Mouse (Mus musculus) liver, adult 2 months (tissue): ENCODE results near the gene Crybg3. TPM values are rescaled to one million over a fixed set of nuclear protein-coding genes. Genes with fewer than 3 reads are reported as not detected.

Experiments
- DNase-seq: peaks from one replicate; pipeline ENCODE4 v3.0.0-alpha.2; 2011; ENCODE audit warnings: low read depth, low spot score; ENCODE audit errors: extremely low read depth
- H3K27ac ChIP-seq: fragments of 200-500 bp; replicated peaks from 2 replicates; pipeline ENCODE4 v1.5.1; 2012; ENCODE audit warnings: low read depth, mild to moderate bottlenecking, control low read depth, inconsistent platforms, low read length; ENCODE audit not compliant: insufficient read depth
- H3K27me3 ChIP-seq: fragments of 200-500 bp; 2 replicates; pipeline ENCODE4 v1.6.1; 2012; ENCODE audit warnings: mild to moderate bottlenecking, moderate library complexity, low read length, inconsistent platforms; ENCODE audit not compliant: control insufficient read depth, insufficient read depth
- H3K36me3 ChIP-seq: fragments of 200-500 bp; 2 replicates; pipeline ENCODE4 v1.6.1; 2012; ENCODE audit warnings: low read length, inconsistent platforms; ENCODE audit not compliant: control insufficient read depth, insufficient read depth
- H3K4me1 ChIP-seq: fragments of 200-500 bp; 2 replicates; pipeline ENCODE4 v1.6.1; 2011; ENCODE audit warnings: low read length; ENCODE audit not compliant: control insufficient read depth, insufficient read depth
- H3K4me3 ChIP-seq: fragments of 200-500 bp; 2 replicates; pipeline ENCODE4 v1.5.1; 2011; ENCODE audit warnings: low read depth, mild to moderate bottlenecking, control low read depth, low read length, moderate library complexity; ENCODE audit not compliant: insufficient read depth
- H3K79me2 ChIP-seq: fragments of 200-500 bp; 2 replicates; pipeline ENCODE4 v1.6.1; 2012; ENCODE audit warnings: inconsistent platforms, mild to moderate bottlenecking, low read length, moderate library complexity; ENCODE audit not compliant: control insufficient read depth, insufficient read depth
- H3K9ac ChIP-seq: fragments of 200-500 bp; 2 replicates; pipeline ENCODE4 v1.6.1; 2012; ENCODE audit warnings: low read depth, mild to moderate bottlenecking, control low read depth, inconsistent platforms, low read length
- CTCF ChIP-seq: fragments of 200-500 bp; IDR thresholded peaks from 2 replicates; pipeline ENCODE4 v1.5.1; 2011; ENCODE audit warnings: low read depth, low read length, control low read depth
- POLR2A ChIP-seq: fragments of 200-500 bp; IDR thresholded peaks from 2 replicates; pipeline ENCODE4 v1.6.1; 2011; ENCODE audit warnings: low read length, control low read depth; ENCODE audit not compliant: insufficient read depth; ENCODE audit errors: extremely low read depth
- WGBS: fragments of 180-500 bp; shearing (Covaris S2); methylation state at CpG from one replicate; pipeline ENCODE4 v1.1.7; 2018; 5-methylcytosine and 5-hydroxymethylcytosine counted together
- polyA plus RNA-seq: library from polyadenylated mRNA; depleted of rRNA; stranded (reverse); fragments of >200 nt; gene quantifications from 2 replicates; pipeline ENCODE4 v1.2.3, GENCODE M21; 2012
- total RNA-seq: library from RNA; depleted of rRNA; stranded (reverse); fragments of >200 nt; gene quantifications from 2 replicates; pipeline ENCODE4 v1.2.3, GENCODE M21; 2014

The Crybg3 gene
- total and polyA plus RNA-seq, 2 experiments = 3.0 to 5.5 TPM

DNA sequence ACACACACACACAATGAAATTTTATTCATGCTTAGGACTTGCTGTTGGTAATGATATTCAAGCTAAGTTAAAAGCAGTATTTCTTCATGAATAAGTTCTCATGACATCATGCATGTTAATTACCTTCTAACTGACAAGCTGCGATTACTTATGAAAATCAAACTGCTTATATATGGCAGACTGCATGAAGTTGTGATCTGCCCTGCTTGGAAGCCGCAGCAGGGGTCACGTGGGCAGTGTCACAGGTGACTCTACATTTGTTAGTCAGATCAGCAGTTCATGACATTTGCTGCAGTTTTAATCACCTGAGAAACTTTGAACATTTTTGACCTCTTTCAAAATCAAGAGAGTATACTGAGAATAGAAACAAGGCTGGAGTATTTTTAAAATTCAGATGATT, 59.8 kb downstream of the Crybg3 start:
- DNase-seq = no peak
- H3K27me3 ChIP-seq = no peaks in the 10 kb centered on the region
- no peak overlapping the region for H3K27ac ChIP-seq
- H3K9ac ChIP-seq = no peak overlapping the region
- H3K4me1 ChIP-seq = no peaks in the 10 kb centered on the region
- H3K4me3 ChIP-seq = no peak overlapping the region
- WGBS = 90% methylated on average over 3 of the region's 3 CpGs
- H3K36me3 ChIP-seq = peaks cover 37% of the 10 kb centered on the region
- no peaks in the 10 kb centered on the region for H3K79me2 ChIP-seq
- no peak for TF ChIP-seq CTCF

DNA sequence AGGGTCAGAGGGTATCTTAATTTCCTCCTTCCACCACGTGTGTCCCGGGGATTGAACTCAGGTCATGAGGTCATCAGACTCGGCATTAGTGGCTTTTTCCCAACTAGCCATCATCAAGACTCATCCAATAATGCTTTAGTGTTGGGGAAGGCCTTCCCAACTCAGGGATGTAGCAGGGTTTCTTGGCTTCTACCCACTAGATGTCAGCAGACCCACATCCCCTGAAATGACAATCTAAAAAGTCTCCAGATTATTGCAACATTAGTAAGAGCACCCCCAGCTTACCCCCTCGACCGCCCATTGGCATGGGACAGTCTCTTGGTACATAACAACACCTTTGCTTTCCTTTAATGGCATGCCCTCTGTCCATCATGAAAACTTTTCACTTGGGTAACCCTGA, 65.1 kb downstream of the Crybg3 start:
- Histone ChIP-seq H3K27me3 (no peaks in the 10 kb centered on the region), H3K4me1 (no peaks in the 10 kb centered on the region), H3K4me3 (no peak overlapping the region), H3K79me2 (no peaks in the 10 kb centered on the region), H3K27ac (no peak overlapping the region), H3K9ac (no peak overlapping the region), H3K36me3 (peaks cover 41% of the 10 kb centered on the region)
- TF ChIP-seq POLR2A = no peak
- no peak for TF ChIP-seq CTCF
- 71% methylated on average over 5 of the region's 5 CpGs for WGBS
- no peak for DNase-seq

DNA sequence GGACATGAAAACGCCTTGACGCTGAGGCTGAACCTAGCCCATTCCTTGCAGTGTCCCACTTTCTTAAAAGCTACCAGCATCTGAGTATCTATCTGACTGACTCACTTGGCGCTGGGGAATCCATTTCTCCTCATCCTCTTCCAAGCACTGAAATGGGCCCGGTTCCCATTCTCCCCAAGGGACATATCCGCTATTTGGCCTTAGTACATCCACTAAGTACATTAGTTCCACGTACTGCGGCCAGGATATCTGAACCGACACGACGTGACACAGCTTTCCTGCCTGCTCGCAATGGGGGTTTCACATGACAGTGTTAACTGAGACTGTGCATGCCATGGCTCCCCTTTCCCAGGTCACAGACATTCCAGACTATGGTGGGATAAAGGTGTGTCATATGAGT, 66.4 kb downstream of the Crybg3 start:
- Histone ChIP-seq H3K27me3 (no peaks in the 10 kb centered on the region), H3K36me3 (peaks cover 36% of the 10 kb centered on the region), H3K4me1 (no peaks in the 10 kb centered on the region), H3K79me2 (no peaks in the 10 kb centered on the region), H3K9ac (no peak overlapping the region), H3K27ac (no peak overlapping the region), H3K4me3 (no peak overlapping the region)
- no peak for DNase-seq
- WGBS = 95% methylated on average over 11 of the region's 11 CpGs
- TF ChIP-seq POLR2A = no peak

DNA sequence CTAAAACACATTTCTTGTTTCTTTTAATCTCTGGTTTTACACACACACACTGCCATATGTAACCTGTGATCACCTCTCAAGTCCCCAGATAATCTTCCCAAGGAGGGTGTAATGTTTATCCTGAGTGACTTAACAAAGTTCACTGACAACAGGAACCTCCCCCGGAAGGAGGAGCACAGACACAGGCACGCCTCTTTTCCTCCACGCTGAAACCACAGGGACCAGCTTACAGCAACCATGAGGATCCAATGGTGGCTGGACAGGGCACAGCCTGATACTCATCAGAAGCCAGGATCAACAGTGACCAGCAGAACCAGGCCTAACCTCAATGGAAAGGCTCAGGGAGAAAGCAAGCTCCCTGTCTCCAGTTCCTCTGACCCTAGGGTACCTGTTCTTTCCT, 68.2 kb downstream of the Crybg3 start:
- TF ChIP-seq POLR2A (no peak), CTCF (no peak)
- Histone ChIP-seq H3K79me2 (no peaks in the 10 kb centered on the region), H3K27me3 (no peaks in the 10 kb centered on the region), H3K36me3 (peaks cover 26% of the 10 kb centered on the region), H3K9ac (no peak overlapping the region), H3K27ac (no peak overlapping the region), H3K4me3 (no peak overlapping the region), H3K4me1 (no peaks in the 10 kb centered on the region)
- WGBS = 42% methylated on average over 3 of the region's 3 CpGs
- peak; percentile 31 for DNase-seq

DNA sequence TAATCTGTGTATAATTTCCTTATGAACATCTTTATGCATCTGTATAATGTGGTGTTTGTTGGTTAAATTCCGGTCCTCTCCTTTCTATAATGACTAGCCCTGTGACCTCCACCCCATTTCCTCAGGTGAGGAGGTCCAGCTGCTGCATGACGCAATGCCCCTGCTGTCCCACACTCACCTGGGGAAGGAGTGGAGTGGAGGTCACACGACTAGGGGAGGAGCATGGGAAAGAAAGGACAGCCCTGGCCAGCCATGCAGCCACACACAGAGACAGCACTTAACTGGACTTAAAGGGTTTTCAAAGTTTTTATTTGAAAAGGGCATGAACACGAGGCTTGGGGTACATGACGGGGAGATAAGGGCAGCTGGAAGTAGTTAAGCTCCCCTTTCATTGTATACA, 69.5 kb downstream of the Crybg3 start:
- Histone ChIP-seq H3K27ac (no peak overlapping the region), H3K9ac (no peak overlapping the region), H3K79me2 (no peaks in the 10 kb centered on the region), H3K27me3 (no peaks in the 10 kb centered on the region), H3K36me3 (peaks cover 19% of the 10 kb centered on the region), H3K4me1 (no peaks in the 10 kb centered on the region), H3K4me3 (no peak overlapping the region)
- DNase-seq = no peak
- TF ChIP-seq POLR2A (no peak), CTCF (no peak)
- 73% methylated on average over 5 of the region's 5 CpGs for WGBS

DNA sequence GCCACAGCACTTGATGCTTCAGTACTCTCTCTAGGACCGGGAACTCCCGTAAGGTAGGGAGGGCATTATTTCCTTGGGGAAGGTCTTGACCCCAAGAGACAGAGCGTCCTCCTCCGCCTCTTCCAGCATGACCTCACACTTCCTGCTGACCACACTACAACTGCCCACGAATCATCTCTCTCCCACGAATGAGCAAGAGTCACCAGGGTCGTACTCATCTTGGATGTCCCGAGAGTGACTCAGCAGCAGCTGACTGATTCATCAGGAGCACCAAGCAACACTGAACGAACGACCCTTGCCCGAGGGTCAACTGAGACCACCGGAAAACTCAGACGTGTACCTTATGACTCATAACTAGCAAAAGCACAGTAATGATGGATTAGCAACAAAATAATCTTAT, 71.2 kb downstream of the Crybg3 start:
- TF ChIP-seq POLR2A (no peak), CTCF (no peak)
- H3K4me3 ChIP-seq = no peak overlapping the region
- no peak overlapping the region for H3K9ac ChIP-seq
- no peaks in the 10 kb centered on the region for H3K79me2 ChIP-seq
- peaks cover 14% of the 10 kb centered on the region; the same call in 1 of the 2 replicates for H3K36me3 ChIP-seq
- no peaks in the 10 kb centered on the region for H3K4me1 ChIP-seq
- no peak for DNase-seq
- 87% methylated on average over 13 of the region's 13 CpGs for WGBS
- no peaks in the 10 kb centered on the region for H3K27me3 ChIP-seq
- H3K27ac ChIP-seq = no peak overlapping the region
